Mouse (Mus musculus) cerebellum, adult 8-10 months (tissue): ENCODE data around the gene Hmgb1.

ENCODE experiments used
- DNase-seq: peaks from one replicate; pipeline ENCODE4 v3.0.0; 2022

Gene Hmgb1

DNA sequence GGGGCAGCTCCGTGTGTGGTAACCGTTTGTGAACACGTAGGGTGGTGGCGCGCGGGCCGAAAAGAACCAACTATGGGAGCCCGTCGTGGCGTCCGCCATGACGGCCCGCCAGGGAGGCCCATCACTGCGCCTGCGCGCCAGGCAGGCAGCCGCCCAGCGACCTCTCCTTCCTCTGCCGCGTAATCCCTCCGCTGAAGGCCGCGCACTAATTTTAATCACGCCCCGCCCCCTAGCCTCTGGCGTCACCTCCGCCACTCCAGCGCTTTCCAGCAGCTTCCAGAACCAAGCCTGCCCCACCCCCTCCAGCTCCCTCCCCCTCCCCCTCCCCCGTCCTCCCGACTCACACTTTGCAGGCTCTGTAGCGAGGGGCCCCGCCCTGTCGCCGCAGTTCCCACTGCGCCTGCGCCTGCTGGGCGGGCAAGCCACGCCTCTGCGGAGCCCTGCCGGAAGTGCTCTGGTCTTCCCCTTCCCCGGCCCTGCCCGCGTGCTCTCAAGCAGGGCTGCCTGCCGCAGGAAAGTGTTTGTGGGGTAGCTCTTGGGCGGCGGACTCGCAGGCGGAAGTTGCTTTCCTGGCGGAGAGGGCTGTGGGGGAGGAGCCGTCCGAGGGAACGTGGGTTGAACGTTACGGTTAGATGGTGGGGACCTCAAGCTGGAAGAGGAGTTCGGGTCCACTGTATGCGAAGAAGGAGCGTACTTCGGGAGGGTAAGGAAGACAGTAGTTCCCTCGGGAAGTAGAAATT is at the start of gene Hmgb1, which contains the start of gene Uspl1:
Gene Hmgb1 (minus strand): TSS at position 386 of the 740 bp plus-strand sequence.
Gene Uspl1 (plus strand): TSS at position 247 of the 740 bp plus-strand sequence.
- DNase-seq, result peak; percentile 99

DNA sequence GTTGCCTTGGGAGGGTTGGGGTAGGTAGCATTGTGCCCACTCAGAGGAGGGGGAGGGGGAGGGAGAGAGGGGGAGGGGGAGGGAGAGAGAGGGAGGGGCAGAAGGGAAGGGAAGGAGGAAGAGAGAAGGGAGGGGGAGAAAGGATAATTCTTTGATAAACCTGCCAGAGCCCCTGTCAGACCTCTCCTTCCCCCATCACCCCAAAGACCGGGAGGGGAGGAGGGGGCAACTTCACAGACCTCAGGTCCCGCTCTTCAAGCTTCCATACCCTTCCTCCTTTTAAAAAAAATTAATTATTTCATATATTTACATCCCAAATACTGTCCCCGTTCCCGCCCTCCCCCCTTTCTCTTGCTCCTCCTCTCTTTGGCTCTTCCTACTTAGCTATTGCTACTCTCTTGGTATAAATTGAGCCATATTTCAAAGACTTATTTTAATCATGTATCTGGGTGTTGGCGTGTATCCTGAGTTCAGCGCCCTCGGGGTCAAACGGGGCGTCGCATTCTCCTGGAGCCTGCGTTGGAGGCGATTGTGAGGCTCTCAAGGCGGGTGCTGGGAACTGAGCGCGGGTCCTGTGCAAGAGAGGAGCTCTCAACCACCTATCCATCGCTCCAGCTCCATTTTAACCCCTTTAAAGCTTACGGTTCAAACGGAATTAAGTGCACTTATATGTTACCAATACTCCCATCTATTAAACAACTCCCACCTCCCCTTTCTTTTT is 45.5 kb upstream of the Hmgb1 start:
- DNase-seq, result no peak

DNA sequence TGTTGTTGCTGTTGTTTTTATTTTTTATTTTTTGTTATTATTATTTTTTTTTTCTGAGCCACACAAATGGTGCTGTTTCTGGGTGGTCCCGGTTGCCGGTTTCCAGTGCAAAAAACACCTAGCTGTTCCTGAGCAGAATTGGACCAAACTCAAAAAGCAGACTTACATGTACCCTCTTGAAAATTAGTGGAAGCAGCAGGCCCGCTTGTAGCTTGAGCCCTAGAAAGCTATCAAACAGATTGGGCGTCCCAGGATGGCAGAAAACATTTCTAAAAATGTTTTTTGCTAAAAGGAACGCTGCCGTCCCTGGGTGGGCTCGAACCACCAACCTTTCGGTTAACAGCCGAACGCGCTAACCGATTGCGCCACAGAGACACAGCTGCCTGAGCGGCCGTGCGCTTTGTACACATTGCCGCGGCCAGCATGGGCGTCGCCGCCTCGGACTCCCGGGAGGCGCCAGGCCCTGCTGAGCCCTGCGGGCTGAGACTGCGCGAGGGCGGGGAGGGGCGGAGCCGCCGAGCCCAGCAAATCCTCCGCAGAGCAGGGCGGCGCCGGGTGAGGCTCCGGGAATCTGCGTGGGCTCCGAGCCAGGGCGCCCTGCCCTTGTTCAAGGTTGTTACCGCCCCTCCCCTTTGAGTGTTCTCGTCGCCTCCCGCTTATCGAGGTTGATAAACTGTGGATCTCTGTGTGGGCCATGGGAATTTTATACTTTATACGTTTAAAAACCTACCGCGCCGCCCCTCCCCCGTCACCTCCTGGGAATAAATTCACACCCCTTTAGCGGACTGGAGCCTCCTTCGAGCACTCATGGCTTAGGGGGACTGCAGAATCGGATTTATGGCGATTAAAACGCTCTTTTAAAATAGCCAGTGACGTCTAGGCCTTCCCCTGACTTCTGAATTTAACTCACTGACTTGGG is 44.7 kb upstream of the Hmgb1 start:
- DNase-seq, result peak; percentile 90

DNA sequence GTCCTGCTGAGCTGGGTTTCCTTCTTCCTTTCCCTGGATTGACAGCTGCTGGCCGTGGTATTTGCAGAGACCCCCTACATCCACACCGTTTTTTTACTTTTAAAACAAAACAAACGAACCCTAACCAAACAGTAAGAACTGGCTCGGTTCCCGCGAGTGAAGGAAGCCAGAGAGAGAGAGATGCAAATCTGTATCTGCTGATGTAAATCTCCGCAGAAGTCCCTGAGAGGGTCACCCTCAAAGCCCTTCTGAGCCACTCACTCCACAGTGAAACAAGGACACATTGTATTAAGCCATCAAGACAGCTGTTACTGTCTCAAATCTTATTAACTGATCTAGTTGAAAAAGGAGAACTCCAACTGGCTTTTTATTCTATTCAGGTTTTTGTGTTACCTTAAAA is 40.4 kb upstream of the Hmgb1 start:
- no peak for DNase-seq

DNA sequence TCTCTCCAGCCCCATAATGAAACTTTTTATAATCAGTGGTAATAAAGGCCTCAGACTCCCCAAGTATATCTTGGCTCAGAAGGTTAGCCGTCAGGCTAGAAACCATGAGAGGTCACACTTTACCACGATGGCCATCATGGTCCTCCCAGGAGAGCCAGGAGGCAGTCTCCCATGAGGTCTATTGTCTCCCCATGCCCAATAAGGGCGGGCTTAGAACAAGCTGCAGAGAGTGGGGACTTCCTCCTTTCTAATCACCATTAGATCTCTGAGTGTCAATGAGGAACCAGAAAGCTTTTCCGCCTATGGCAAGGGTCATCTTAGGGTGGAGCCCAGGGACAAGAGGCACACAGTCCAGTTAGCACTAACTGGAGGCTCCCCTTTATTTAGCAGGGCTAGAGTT is 37.1 kb upstream of the Hmgb1 start:
- DNase-seq, result no peak

DNA sequence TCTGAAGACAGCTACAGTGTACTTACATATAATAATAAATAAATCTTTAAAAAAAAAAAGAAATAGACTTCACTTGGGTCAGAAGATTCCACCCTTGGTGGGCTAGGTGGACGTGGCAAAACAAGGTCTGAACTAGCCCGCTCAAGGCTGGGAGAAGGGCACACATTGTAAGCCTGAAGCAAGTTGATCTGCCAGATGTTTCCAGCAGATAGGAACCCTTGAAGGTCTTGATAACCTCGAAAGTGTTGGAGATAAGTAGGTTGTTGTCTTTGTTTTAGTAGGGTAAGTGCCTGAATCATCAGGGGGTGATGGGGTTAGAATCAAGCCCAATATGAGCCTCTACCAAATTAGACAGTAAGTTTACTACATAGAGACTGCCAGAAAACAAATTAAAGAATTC is 35.2 kb upstream of the Hmgb1 start:
- no peak for DNase-seq

DNA sequence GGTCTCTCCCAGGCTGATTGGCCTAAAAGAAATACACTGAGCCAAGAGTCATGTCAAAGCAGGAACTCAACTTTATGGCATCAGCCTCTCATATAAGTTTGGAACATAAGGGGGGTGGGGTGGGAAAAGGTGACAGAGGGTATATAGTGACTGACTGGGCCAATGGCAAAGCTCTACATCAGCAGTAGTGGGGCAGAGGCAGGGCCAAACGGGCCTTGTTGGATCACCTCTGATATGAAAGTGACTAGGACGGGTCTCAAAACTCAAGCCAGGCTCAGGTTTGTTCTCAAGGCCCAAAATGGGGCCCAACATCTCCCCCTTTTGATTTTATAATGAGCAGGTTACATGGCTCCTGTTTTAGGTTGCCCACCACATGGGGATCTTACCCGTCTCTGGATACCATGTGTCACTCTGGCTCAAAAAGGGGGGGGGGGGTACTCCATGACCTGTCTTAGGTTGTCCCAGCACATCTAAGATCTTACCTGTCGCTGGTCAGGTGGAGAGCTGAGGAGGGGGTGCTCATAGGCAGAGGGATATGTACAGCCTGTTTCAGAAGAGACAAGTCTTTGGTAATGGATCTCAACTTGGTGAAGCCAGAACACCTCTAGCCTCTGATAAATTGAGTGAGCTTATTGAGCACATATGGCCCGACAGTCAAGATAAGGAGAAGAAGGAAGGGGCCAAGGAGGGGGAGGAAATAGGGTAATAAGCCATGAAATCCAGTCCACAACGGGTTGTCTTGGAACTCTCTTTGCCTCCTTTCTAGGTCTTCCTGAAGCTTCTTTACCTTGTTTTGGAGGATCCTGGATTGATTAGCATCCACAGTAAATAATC is 33.5 kb upstream of the Hmgb1 start:
- no peak for DNase-seq

DNA sequence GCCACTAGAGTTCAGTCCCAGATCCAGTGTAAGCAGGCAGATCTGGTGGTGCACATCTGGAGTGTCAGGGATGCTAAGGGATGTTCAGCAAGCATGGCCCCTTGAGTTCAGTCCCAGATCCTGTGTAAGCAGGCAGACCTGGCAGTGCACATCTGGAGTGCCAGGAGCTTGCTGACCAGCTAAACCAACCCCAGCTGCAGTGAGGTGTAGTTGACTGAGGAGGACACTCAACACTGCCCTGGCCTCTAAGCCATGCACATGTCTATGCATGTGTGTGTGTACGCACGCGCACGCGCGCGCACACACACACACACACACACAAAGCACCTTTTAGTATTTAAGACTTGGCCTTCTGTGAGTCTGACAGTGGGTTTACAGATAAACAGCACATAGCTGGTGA is 31.3 kb upstream of the Hmgb1 start:
- no peak for DNase-seq

DNA sequence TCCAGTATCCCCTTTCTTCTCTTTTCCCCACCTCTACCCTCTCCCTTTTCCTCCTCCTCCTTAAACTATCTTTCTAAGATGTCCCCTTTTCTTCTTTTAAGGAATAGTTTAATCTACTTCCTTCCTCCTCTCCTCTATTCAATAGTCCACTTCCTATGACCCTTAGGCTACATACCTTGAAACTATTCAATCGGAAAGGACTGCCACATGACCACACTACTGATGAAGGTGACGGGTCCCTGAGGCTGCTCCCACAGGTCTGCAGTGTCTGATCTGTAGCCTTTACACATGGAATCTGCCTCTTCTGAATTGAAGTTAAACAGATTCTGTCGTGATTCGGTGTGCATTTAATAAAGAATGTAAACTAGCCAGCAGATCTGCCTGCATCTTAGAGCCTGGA is 28.5 kb upstream of the Hmgb1 start:
- DNase-seq, result no peak

DNA sequence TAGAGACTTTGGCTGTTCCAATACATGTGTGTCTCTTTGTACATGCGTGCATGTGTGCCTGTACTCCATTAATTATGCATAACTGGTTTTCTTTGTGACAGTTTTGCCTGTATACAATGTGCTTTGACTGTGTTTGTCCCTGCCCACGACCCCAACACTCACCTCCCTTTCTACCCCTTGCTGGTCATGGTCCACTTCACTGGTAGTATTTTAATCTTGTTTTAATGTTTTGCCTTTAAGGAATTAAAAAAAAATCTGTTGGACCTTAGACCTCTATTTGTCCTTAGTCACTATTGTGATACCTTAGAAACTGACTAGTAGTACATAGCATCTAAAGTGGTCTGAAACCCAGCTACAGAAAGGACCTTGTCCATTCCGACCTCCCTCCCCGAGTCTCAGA is 26.8 kb upstream of the Hmgb1 start:
- no peak for DNase-seq

DNA sequence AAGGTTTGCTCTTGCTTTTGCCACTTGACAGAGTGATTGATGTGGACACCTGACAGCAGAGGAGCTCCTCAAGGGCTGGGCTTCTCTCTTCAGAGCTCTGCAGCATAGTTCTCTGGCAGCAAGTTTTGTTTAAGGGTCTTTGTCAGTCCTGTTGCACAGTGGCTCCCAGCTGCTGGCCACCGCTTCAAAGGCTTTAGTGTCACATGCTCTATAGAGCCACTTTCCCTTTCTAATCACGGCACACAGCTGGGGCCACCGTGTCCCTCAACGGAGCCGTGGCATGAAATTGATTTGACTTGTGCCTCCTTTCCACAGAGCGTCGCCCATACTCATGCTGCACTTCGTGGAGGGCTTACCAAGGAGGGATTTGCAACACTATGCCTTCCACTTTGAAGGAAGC is 25.0 kb upstream of the Hmgb1 start:
- no peak for DNase-seq

DNA sequence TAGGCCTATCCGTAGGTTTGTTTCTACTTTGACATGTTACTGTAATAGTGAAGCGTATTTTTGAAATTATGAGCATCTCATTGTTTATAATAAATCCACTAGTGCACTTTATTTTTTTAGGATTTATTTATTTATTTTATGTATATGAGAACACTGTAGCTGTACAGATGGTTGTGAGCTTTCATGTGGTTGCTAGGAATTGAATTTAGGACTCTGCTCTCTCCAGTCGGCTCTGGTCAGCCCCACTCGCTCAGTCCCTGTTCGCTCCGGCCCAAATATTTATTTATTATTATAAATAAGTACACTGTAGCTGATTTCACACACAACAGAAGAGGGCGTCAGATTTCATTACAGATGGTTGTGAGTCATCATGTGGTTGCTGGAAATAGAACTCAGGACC is 24.5 kb upstream of the Hmgb1 start:
- DNase-seq, result no peak

DNA sequence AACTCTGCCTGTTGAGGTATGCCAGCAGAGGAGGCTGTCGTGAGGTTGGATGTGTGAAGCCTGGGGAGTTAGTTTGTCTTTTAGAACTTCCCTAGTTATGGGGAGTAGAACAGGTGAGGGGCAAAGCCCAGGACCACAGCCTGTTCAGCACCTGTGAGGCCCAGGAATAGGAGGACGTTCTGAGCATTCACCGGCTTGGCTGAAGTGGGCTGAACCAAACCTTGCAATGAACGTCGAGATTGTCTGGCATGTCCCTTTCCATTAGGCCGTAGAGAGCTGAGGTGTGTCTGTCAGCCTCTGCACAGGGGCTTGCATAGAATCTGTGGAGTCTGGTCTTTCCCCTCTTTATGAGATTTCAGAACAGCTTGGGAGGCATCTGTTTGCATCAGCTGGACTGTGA is 23.4 kb upstream of the Hmgb1 start:
- no peak for DNase-seq

DNA sequence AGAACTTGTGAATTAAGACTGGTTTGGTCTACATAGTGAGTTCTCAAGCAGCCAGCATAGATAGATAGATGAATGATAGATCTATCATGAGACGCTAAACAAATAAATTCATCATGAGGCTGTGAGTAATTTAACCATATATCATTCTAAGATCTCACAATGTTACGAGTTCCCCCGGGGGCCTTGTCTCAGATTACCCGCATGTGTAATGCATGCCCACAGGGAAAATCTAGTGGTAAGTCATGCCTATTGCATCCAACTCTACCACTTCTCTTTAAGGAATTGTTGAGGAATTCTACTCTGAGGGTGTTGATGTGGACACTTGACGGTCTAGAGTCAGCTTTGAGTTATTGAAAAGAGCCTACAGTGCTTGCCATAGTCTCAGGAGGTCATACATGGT is 22.0 kb upstream of the Hmgb1 start:
- no peak for DNase-seq

DNA sequence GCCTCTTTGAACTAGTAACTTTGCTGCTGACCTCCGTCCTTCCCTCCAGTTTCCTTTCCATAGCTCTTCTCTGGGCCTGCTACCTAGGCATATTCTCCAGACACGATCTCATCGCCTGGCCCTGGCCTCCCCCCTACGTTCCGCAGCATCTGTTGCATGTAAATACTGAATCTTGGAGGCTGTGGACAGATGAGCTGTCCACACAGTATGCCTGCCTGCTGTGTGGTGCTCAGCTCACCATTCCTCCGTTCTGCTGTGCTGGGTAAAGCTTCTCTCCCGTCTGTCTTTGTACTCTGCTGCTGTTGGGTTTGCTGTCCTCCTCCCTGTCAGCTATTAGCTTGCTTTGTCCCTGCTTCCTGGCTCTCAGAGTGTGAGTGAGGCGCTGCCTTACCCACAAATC is 21.0 kb upstream of the Hmgb1 start:
- DNase-seq, result no peak

DNA sequence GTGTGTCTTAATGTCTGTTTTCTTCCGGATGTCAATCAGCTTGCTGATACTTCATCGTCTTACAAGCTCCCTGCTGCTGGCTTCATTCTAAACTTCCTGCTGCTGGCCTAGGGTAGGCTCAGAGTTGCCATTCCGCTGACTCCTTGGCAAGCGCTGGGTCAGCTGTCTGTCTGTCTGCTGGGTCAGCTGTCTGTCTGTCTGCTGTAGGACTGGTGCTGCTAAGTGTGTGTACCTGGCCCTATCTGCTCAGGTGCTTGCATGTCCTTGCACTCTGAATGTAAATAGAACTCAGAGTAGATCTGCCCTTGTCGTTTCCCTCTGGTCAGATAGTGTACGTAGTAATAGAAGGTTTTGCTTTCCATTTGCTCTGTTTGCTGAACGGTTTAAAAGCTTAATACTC is 20.5 kb upstream of the Hmgb1 start:
- no peak for DNase-seq

DNA sequence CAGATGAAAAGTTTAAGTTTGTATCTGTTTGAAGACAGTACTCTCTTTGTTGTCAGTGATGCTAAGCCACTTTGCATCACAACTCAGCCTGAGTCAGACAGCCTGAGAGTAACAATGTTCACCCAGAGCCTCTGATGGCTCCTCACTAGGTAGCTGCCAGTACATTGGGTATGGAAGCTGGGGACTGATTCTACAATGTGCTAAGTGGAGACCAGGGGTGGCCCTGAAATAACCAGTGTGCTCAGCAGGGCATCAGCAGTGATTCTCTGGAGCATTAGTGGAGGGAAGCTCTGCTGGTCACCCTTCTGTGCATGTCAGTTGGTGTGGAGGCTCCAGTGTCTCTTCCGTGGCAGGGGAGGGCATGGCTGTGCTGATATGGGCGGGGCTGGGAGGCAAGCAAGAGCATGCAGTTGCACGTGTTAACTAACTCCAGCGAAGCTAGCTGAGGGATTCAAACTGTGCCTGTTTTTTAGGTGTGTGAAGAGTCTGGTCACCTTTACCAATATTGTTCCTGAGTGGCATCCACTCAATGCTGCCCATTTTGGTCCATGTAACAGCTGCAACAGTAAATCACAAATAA is 19.6 kb upstream of the Hmgb1 start:
- no peak for DNase-seq

DNA sequence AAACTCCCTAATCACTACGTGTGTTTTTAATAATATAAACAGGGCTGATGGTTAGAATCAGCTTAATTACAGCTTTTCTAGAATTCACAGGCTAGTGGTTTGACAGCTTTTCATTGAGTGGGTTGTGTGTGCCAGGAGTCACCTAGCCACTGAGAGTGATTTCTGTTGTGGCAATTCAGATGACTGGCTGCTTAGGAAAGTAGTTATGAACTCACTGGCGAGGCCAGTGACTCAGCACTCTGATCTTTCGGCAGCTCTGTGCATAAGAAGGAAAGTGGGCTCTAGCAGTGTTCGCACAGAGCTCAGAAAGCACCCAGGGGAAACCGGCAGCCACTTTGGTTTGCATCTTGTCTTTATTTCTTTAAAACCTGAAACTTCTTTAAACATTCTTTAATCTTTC is 18.7 kb upstream of the Hmgb1 start:
- DNase-seq, result no peak

DNA sequence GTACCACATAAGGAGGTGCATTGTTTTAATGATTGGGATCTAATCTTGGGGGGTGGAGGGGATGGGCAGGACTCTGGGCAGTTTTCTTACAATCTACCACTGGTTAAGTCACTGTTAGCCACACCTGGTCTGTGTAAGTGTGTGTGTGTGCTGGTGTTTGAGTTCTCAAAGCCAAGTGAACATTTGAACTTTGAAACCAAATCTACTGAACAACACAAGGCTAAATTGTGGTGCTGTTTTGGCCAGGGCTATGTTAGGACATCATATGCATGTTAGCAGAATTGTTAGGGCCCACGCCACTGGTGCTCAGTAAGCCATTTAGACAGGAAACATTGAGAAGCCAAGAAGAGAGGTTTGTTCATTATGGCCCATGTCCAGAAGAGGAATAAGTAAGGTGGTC is 14.5 kb upstream of the Hmgb1 start:
- DNase-seq, result no peak

DNA sequence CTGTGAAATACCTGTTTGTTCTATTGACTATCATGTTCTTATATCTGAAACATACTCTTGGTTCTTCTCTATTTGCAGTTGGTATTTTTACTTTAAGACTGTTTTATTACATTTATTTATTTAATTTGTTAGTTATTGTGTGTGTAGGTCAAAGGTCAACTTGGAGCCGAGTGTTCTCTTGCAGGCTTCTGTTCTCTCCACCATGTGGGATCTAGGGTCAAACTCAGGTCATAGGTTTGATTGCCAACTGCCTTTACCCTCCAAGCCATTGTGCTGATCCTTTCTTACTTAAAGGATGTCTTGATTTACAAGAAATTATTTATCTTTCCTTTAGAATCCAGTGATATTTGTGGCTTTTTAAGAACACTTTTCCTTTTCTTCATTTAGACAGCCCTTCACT is 12.3 kb upstream of the Hmgb1 start:
- DNase-seq, result no peak

DNA sequence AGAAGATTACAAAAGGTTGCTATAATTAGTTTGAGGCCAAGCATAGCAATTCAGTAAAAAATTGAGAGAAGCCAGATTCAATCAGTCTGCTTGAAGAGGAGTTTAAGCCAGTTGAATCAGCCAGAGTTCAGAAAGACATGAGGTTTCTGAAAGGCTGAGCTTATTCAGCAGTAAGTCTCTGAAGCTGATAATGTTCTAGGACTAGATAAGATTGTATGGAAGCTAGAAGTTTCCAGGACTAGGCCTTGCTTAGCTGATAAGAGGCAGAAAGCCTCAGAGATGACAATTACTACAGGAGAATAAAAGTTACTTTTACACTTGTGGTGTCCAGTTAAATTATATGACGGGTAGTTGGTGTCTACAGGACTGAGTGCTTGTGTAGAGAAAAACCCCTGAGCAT is 5.9 kb upstream of the Hmgb1 start:
- no peak for DNase-seq

DNA sequence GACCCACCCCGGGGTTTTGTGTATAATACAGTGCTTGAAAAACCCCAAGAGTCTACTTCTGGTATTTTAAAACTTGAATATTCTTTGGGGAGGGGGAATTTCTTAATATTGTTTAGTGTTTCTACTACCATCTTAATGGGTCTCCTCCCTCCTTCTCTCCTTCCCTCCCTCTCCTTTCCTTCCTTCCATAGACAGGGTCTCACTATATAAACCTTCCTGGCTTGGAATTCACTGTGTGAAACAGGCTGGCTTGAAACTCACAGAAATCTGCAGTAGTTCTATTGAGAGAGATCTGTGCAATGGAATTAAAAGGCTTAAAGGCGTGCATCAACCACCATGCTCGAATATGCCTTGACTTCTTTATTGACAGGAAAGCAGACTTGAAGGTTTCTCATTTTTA is 1.5 kb upstream of the Hmgb1 start:
- no peak for DNase-seq
